Mouse (Mus musculus) CH12.LX (cell line): ENCODE data around the gene Map3k11. TPM values are rescaled to one million over a fixed set of nuclear protein-coding genes. Genes with fewer than 3 reads are reported as not detected.

Experiments used
- DNase-seq: peaks from one replicate; pipeline ENCODE4 v3.0.0-alpha.2; 2013; ENCODE audit errors: extremely low read depth
- H3K27ac ChIP-seq: 2 replicates; pipeline ENCODE4 v1.5.1; 2012; ENCODE audit warnings: low read depth, mild to moderate bottlenecking, control low read depth, moderate library complexity; ENCODE audit not compliant: insufficient read depth
- H3K27me3 ChIP-seq: replicated peaks from 2 replicates; pipeline ENCODE3; 2012; ENCODE audit warnings: inconsistent platforms
- H3K36me3 ChIP-seq, 2 experiments: replicated peaks in 1 of 2; 2 replicates each; pipeline versions ENCODE3 to v1.6.1; 2012; ENCODE audit warnings: inconsistent platforms in 1 of 2, low read length in 1 of 2, mild to moderate bottlenecking in 1 of 2, mixed read lengths in 1 of 2, moderate library complexity in 1 of 2; ENCODE audit not compliant: control insufficient read depth in 1 of 2, insufficient read depth in 1 of 2
- H3K4me1 ChIP-seq, 2 experiments: 2 replicates each; pipeline ENCODE4 v1.6.1; 2012; ENCODE audit warnings: inconsistent platforms in 1 of 2, moderate library complexity in 1 of 2; ENCODE audit not compliant: insufficient read depth in 2 of 2, control insufficient read depth in 1 of 2
- H3K4me2 ChIP-seq: 2 replicates; pipeline ENCODE4 v1.6.1; 2012; ENCODE audit warnings: low read depth, mild to moderate bottlenecking, control low read depth; ENCODE audit not compliant: poor library complexity, insufficient read depth, severe bottlenecking
- H3K4me3 ChIP-seq, 3 experiments: fragments of 150-350 bp in 1 of 3; sonication (generic) in 1 of 3; replicated peaks in 1 of 3; 2 replicates each; pipeline versions ENCODE3 to v1.5.1; 2011 to 2012; ENCODE audit warnings: low read depth in 2 of 3, low read length in 2 of 3, mild to moderate bottlenecking in 2 of 3, moderate library complexity in 2 of 3, control low read depth in 1 of 3, improper control_type of control experiment in 1 of 3, inconsistent platforms in 1 of 3, mixed read lengths in 1 of 3; ENCODE audit not compliant: poor library complexity in 1 of 3
- H3K79me2 ChIP-seq: replicated peaks from 2 replicates; pipeline ENCODE4 v1.6.1; 2012; ENCODE audit warnings: mild to moderate bottlenecking, moderate library complexity; ENCODE audit not compliant: control insufficient read depth, poor library complexity, insufficient read depth, severe bottlenecking; ENCODE audit errors: extremely low read depth
- H3K9ac ChIP-seq: 2 replicates; pipeline ENCODE4 v1.6.1; 2012; ENCODE audit warnings: low read depth, mild to moderate bottlenecking, control low read depth, moderate library complexity; ENCODE audit not compliant: insufficient read depth
- H3K9me3 ChIP-seq: replicated peaks from 2 replicates; pipeline ENCODE3; 2012; ENCODE audit warnings: low read length, inconsistent platforms, mixed read lengths
- BHLHE40 ChIP-seq: IDR thresholded peaks from 2 replicates; pipeline ENCODE4 v1.6.1; 2011; ENCODE audit warnings: mild to moderate bottlenecking, low read depth, low read length, improper control_type of control experiment
- ELF1 ChIP-seq: IDR thresholded peaks from 2 replicates; pipeline ENCODE4 v1.6.1; 2014; ENCODE audit warnings: low read depth, mild to moderate bottlenecking, inconsistent platforms, low read length, improper control_type of control experiment
- ETS1 ChIP-seq: conservative IDR thresholded peaks from 2 replicates; pipeline ENCODE4 v1.6.1; 2012; ENCODE audit warnings: low read depth, mild to moderate bottlenecking, inconsistent platforms, low read length, improper control_type of control experiment, moderate library complexity
- HCFC1 ChIP-seq: IDR thresholded peaks from 2 replicates; pipeline ENCODE4 v1.6.1; 2012; ENCODE audit warnings: low read depth, mild to moderate bottlenecking, inconsistent platforms, low read length, improper control_type of control experiment
- JUN ChIP-seq: IDR thresholded peaks from 2 replicates; pipeline ENCODE4 v1.6.1; 2011; ENCODE audit warnings: low read depth, mild to moderate bottlenecking, low read length, improper control_type of control experiment, moderate library complexity; ENCODE audit not compliant: insufficient read depth
- JUND ChIP-seq: conservative IDR thresholded peaks from 2 replicates; pipeline ENCODE4 v1.6.1; 2011; ENCODE audit warnings: low read depth, low read length, improper control_type of control experiment
- KAT2A ChIP-seq: IDR thresholded peaks from 2 replicates; pipeline ENCODE4 v1.6.1; 2012; ENCODE audit warnings: low read length, improper control_type of control experiment, inconsistent platforms; ENCODE audit not compliant: insufficient replicate concordance
- MAZ ChIP-seq: IDR thresholded peaks from 2 replicates; pipeline ENCODE4 v1.6.1; 2012; ENCODE audit warnings: low read depth, mild to moderate bottlenecking, inconsistent platforms, low read length, improper control_type of control experiment, moderate library complexity
- MEF2A ChIP-seq: IDR thresholded peaks from 2 replicates; pipeline ENCODE4 v1.6.1; 2014; ENCODE audit warnings: low read depth, mild to moderate bottlenecking, inconsistent platforms, low read length, improper control_type of control experiment, borderline replicate concordance
- MYC ChIP-seq: IDR thresholded peaks from 2 replicates; pipeline ENCODE4 v1.6.1; 2011; ENCODE audit warnings: low read depth, mild to moderate bottlenecking, improper control_type of control experiment, low read length
- NRF1 ChIP-seq: IDR thresholded peaks from 2 replicates; pipeline ENCODE4 v1.6.1; 2014; ENCODE audit warnings: low read depth, mild to moderate bottlenecking, inconsistent platforms, low read length, improper control_type of control experiment, moderate library complexity
- RAD21 ChIP-seq: IDR thresholded peaks from 2 replicates; pipeline ENCODE4 v1.6.1; 2011; ENCODE audit warnings: low read depth, mild to moderate bottlenecking, low read length, improper control_type of control experiment, moderate library complexity
- RCOR1 ChIP-seq: conservative IDR thresholded peaks from 2 replicates; pipeline ENCODE4 v1.6.1; 2012; ENCODE audit warnings: low read depth, mild to moderate bottlenecking, inconsistent platforms, low read length, improper control_type of control experiment
- SIN3A ChIP-seq: IDR thresholded peaks from 2 replicates; pipeline ENCODE4 v1.6.1; 2012; ENCODE audit warnings: low read length, improper control_type of control experiment, inconsistent platforms
- TBP ChIP-seq: conservative IDR thresholded peaks from 2 replicates; pipeline ENCODE4 v1.6.1; 2011; ENCODE audit warnings: low read depth, low read length, improper control_type of control experiment
- TCF12 ChIP-seq: IDR thresholded peaks from 2 replicates; pipeline ENCODE4 v1.6.1; 2014; ENCODE audit warnings: low read depth, mild to moderate bottlenecking, inconsistent platforms, low read length, improper control_type of control experiment
- UBTF ChIP-seq: IDR thresholded peaks from 2 replicates; pipeline ENCODE4 v1.6.1; 2012; ENCODE audit warnings: low read depth, mild to moderate bottlenecking, inconsistent platforms, low read length, improper control_type of control experiment, moderate library complexity
- ZKSCAN1 ChIP-seq: IDR thresholded peaks from 2 replicates; pipeline ENCODE4 v1.6.1; 2012; ENCODE audit warnings: low read depth, inconsistent platforms, low read length, improper control_type of control experiment, borderline replicate concordance
- ZMIZ1 ChIP-seq: IDR thresholded peaks from 2 replicates; pipeline ENCODE4 v1.6.1; 2012; ENCODE audit warnings: low read depth, mild to moderate bottlenecking, inconsistent platforms, low read length, improper control_type of control experiment
- dilution Hi-C: fragments of 300-500 bp; cut with MboI; formaldehyde crosslinking; loops from 2 replicates; pipeline ENCODE4 v1.14.3; 2020; ENCODE audit warnings: low sequenced_read_pairs; ENCODE audit not compliant: extremely low pct_unique_long_range_greater_than_20kb, extremely low pct_ligation_motif_present
- in situ Hi-C: fragments of 300-500 bp; cut with MboI; formaldehyde crosslinking; loops from 3 replicates; pipeline ENCODE4 v1.14.3; 2019; ENCODE audit warnings: low sequenced_read_pairs, low pct_ligation_motif_present, low pct_unique_long_range_greater_than_20kb, mixed read lengths
- polyA plus RNA-seq: library from polyadenylated mRNA; unstranded; fragments of >175 nt; gene quantifications from 2 replicates; pipeline ENCODE4 v1.2.1, GENCODE M21; 2012; ENCODE audit warnings: low read depth; ENCODE audit not compliant: insufficient read length
- total RNA-seq, 2 experiments: library from RNA; depleted of rRNA; stranded (reverse); fragments of 300-350 nt in 1 of 2; fragments of >200 nt in 1 of 2; gene quantifications; 2 replicates each; pipeline ENCODE4 v1.2.3; 2012 to 2014

Gene Map3k11
- total and polyA plus RNA-seq, 3 experiments = 6.0 to 16.0 (median 13.5) TPM

GRCm38 (mm10) chr19:5685431-5685830, 3.1 kb upstream of the Map3k11 start:
- DNase-seq = no peak
- Histone ChIP-seq H3K4me1 (peaks cover 9 to 14% of the 10 kb centered on the region in 2 experiments), H3K9me3 (no peaks in the 10 kb centered on the region), H3K4me2 (no peak overlapping the region), H3K9ac (no peak overlapping the region), H3K27me3 (no peaks in the 10 kb centered on the region), H3K79me2 (peaks cover 17% of the 10 kb centered on the region), H3K27ac (no peak overlapping the region), H3K4me3 (no peak overlapping the region), H3K36me3 (peaks cover 61 to 68% of the 10 kb centered on the region in 2 experiments)
- in situ Hi-C loops = no loop called here
- dilution Hi-C loops = no loop called here
- TF ChIP-seq SIN3A (no peak), KAT2A (no peak), TBP (no peak), RCOR1 (no peak), ETS1 (no peak), HCFC1 (no peak), TCF12 (no peak), BHLHE40 (no peak), RAD21 (no peak), ZKSCAN1 (no peak), JUND (no peak), ZMIZ1 (no peak), JUN (no peak), MAZ (no peak), ELF1 (no peak), NRF1 (no peak)

DNA sequence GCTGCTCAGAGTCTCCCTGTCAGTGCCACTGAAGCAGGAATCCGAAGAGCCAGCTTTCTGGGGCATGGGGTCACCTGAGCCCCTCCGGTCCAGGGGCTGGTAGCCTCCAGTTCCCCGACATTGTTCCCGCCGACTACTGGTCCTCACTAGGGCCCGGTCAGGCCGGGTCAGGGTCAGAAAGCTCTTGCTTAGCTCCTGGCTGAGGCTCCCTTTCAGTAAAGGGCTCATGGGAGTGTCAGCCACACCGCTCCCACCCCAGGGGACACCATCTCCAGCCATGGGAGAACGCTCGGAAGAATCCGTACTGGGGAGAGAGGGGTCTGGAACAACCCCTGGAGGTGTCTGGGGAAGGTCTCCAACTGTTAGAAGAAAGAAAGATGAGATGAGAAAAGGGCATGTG, 2.7 kb upstream of the Map3k11 start:
- H3K79me2 ChIP-seq = peaks cover 22% of the 10 kb centered on the region
- no peak for DNase-seq
- no peaks in the 10 kb centered on the region for H3K27me3 ChIP-seq
- no peak overlapping the region for H3K9ac ChIP-seq
- H3K9me3 ChIP-seq = no peaks in the 10 kb centered on the region
- dilution Hi-C loops (no loop called here), in situ Hi-C loops (no loop called here)
- H3K4me3 ChIP-seq = no peak overlapping the region
- H3K36me3 ChIP-seq = peaks cover 59 to 68% of the 10 kb centered on the region in 2 experiments
- no peak overlapping the region for H3K4me2 ChIP-seq
- no peak for TF ChIP-seq MEF2A
- no peak for TF ChIP-seq MYC
- TF ChIP-seq SIN3A = no peak
- no peak for TF ChIP-seq UBTF
- H3K4me1 ChIP-seq = peaks cover 14 to 18% of the 10 kb centered on the region in 2 experiments
- no peak overlapping the region for H3K27ac ChIP-seq
